Mouse (Mus musculus) spleen, adult 12 weeks (tissue): ENCODE results near the gene Olfr1226.
"Not testable (repeated sequence)": the region's sequence is repeated elsewhere in the genome, so short reads cannot be mapped to it uniquely, and the experiment has no call there.

Experiments used
- DNase-seq: peaks from one replicate; pipeline ENCODE4 v3.0.0; 2022; ENCODE audit warnings: low spot score

The Olfr1226 gene

GRCm38 (mm10) chr2:89199948-89200347 is at the start of gene Olfr1226:
Olfr1226 (minus strand) TSS chr2:89200048.
- DNase-seq = no peak

GRCm38 (mm10) chr2:89196325-89196982 is 3.4 kb downstream of the Olfr1226 start:
- DNase-seq = no peak

GRCm38 (mm10) chr2:89174569-89174968 is 25.3 kb downstream of the Olfr1226 start, which contains the start of gene Olfr1225:
Olfr1225 (minus strand) TSS chr2:89174669.
- no peak for DNase-seq

- DNase-seq = not testable (repeated sequence)
These were observed 35.1 kb downstream of the Olfr1226 start for GRCm38 (mm10) chr2:89164711-89165110.

GRCm38 (mm10) chr2:89163991-89164390 is 35.9 kb downstream of the Olfr1226 start, which contains the start of gene Olfr1224-ps1:
Olfr1224-ps1 (minus strand) TSS chr2:89164091.
- not testable (repeated sequence) for DNase-seq

- DNase-seq = no peak
These were observed 48.4 kb downstream of the Olfr1226 start, which contains the start of gene Olfr1223 for GRCm38 (mm10) chr2:89151460-89151859. Olfr1223 (minus strand) TSS chr2:89151560.
